8 mouse cellular contexts compared by ENCODE assay signal in the genomic region with DNA sequence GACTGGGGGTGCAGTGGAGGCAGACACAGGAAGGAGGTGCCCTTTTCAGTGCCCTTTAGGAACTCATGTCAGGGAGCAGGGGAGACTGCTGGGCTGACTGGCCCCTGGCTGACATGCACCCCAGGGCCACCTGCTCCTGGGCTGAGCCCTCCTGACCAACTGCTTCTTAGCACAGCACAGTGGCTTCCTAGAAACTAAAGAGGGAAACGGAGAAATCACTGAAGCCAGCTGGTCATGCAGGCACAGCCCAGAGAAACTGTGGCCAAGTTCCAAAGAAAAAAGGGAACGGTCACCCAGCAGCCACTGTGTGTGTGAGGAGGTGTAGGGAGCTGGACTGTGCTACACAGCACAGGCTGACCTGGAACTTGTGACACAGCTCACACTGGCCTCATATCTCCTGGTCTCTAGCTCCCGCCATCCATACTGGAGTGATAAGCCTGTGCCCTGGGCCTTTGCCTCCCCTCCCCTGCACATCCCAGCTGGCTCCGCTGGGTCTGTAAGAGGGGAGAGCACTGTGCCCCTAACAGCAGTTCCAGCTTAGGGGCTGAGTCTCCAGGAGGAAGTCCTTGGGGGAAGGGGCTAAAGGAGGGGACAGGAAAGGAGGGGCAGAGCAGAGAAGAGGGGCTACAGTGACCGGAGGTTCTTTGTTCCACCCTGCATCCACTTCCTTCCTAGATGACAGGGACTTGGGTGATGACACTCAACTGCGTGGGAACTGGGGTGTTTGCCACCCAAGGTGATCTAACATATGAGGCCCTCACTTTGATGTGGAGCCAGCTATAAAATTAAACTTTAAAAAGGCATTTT. TPM values are rescaled to one million over a fixed set of nuclear protein-coding genes. Genes with fewer than 3 reads are reported as not detected.
A peak's percentile ranks its signal among the peaks of the same experiment; 100 is the strongest.
DNase-seq lines count a peak whose midpoint lies in the region; ATAC-seq and TF ChIP-seq lines count a peak whose summit lies in the region.
"Had no signal": no experiment of that assay in that cellular context is flagged by ENCODE, and none has a peak within 500 bp of the region (broad histone marks: within the 10 kb centered on the region; RNA-seq: fewer than 3 reads in every experiment).

No protein-coding gene starts in this region.

- peak overlapping the region; percentile 39 for H3K27ac ChIP-seq in lung, postnatal 0 days (ENCODE audit: low read length)
- peak overlapping the region; percentile 58; the same call in 1 of the 2 replicates for H3K27ac ChIP-seq in intestine, embryonic 15.5 days
- no peak overlapping the region for H3K27ac ChIP-seq in liver, embryonic 16.5 days (ENCODE audit: low read length)
- H3K27ac ChIP-seq: macrophage had no signal

- no peaks in the 10 kb centered on the region for H3K9me3 ChIP-seq in lung, postnatal 0 days (ENCODE audit: low read length)
- H3K9me3 ChIP-seq in intestine, embryonic 15.5 days: no peaks in the 10 kb centered on the region
- H3K9me3 ChIP-seq in liver, embryonic 16.5 days (replicated peaks; ENCODE audit: control insufficient read depth, low read length): no peaks in the 10 kb centered on the region

- no peak overlapping the region for H3K4me3 ChIP-seq in lung, postnatal 0 days (ENCODE audit: low read depth, low read length)
- no peak overlapping the region for H3K4me3 ChIP-seq in intestine, embryonic 15.5 days (replicated peaks)
- no peak overlapping the region for H3K4me3 ChIP-seq in liver, embryonic 16.5 days (ENCODE audit: low read depth, low read length)

- DNase-seq in lung, postnatal 0 days (ENCODE audit: low spot score): peak; percentile 53
- DNase-seq in lung, postnatal 36 days: no peak
- peak; percentile 61 for DNase-seq in cerebellum, adult 8-10 months
- peak; percentile 21 for DNase-seq in thymus, postnatal 14 days

- no peaks in the 10 kb centered on the region for H3K27me3 ChIP-seq in lung, postnatal 0 days (replicated peaks; ENCODE audit: insufficient read depth, low read length)
- no peaks in the 10 kb centered on the region for H3K27me3 ChIP-seq in intestine, embryonic 15.5 days (replicated peaks)
- no peaks in the 10 kb centered on the region for H3K27me3 ChIP-seq in liver, embryonic 16.5 days (ENCODE audit: control insufficient read depth, insufficient read depth, low read depth, low read length)

- H3K4me2 ChIP-seq in lung, postnatal 0 days (replicated peaks; ENCODE audit: low read depth, low read length): no peak overlapping the region
- H3K4me2 ChIP-seq in intestine, embryonic 15.5 days (replicated peaks): no peak overlapping the region
- H3K4me2 ChIP-seq in liver, embryonic 16.5 days (ENCODE audit: low read depth, low read length): no peak overlapping the region

- peaks cover 3% of the 10 kb centered on the region; the same call in 1 of the 2 replicates for H3K36me3 ChIP-seq in lung, postnatal 0 days (ENCODE audit: insufficient read depth, low read length)
- H3K36me3 ChIP-seq in intestine, embryonic 15.5 days: peaks cover 9% of the 10 kb centered on the region
- H3K36me3 ChIP-seq in liver, embryonic 16.5 days (ENCODE audit: control insufficient read depth, insufficient read depth): no peaks in the 10 kb centered on the region; the same call in 1 of the 2 replicates

- no peak overlapping the region for H3K9ac ChIP-seq in lung, postnatal 0 days (replicated peaks; ENCODE audit: low read depth)
- H3K9ac ChIP-seq in intestine, embryonic 15.5 days: no peak overlapping the region
- H3K9ac ChIP-seq in liver, embryonic 16.5 days (ENCODE audit: low read depth, low read length): no peak overlapping the region

- ATAC-seq in lung, postnatal 0 days: peak; percentile 73
- peak; percentile 53 for ATAC-seq in frontal cortex, adult (ENCODE audit: low TSS enrichment)
- ATAC-seq in intestine, embryonic 15.5 days: peak; percentile 44; the same call in 1 of the 2 replicates
- peak; percentile 8; the same call in 1 of the 2 replicates for ATAC-seq in liver, embryonic 16.5 days (ENCODE audit: low read depth)

- no peaks in the 10 kb centered on the region for H3K4me1 ChIP-seq in lung, postnatal 0 days (ENCODE audit: insufficient read depth, low read depth, low read length)
- H3K4me1 ChIP-seq in intestine, embryonic 15.5 days (replicated peaks): peaks cover 18% of the 10 kb centered on the region
- peaks cover 11% of the 10 kb centered on the region for H3K4me1 ChIP-seq in liver, embryonic 16.5 days (ENCODE audit: control insufficient read depth, low read depth, low read length)

- TF ChIP-seq EP300 in lung, postnatal 0 days (IDR thresholded peaks at IDR 0.05): peak; percentile 65

- no peak for TF ChIP-seq CTCF in lung, postnatal 0 days (IDR thresholded peaks at IDR 0.05)

- WGBS in lung, postnatal 0 days: 47% methylated on average over 6 of the region's 6 CpGs
- 65% methylated on average over 6 of the region's 6 CpGs for WGBS in intestine, embryonic 15.5 days
- 43% methylated on average over 6 of the region's 6 CpGs for WGBS in liver, embryonic 16.5 days (ENCODE audit: insufficient replicate concordance)

RNA-seq across cellular contexts. Expression of gene B4galt5, which starts 48.9 kb away (rescaled TPM):
- polyA plus RNA-seq in lung, postnatal 0 days (2015; fragmentation: Nextera tagmentation; extraction: Ambion mirVana): 10.3 and 12.2 TPM in 2 replicates
- 9.6 and 10.8 TPM in 2 replicates for polyA plus RNA-seq in intestine, embryonic 15.5 days (2015; fragmentation: Nextera tagmentation; extraction: Ambion mirVana)
- 1.3 and 1.5 TPM in 2 replicates for polyA plus RNA-seq in liver, embryonic 16.5 days (2015; fragmentation: Nextera tagmentation; extraction: Ambion mirVana)

RNA-seq across cellular contexts. Expression of gene Ptgis, which starts 59.7 kb away (rescaled TPM):
- 32.7 and 37.9 TPM in 2 replicates for polyA plus RNA-seq in lung, postnatal 0 days (2015; fragmentation: Nextera tagmentation; extraction: Ambion mirVana)
- 12.0 and 13.4 TPM in 2 replicates for polyA plus RNA-seq in intestine, embryonic 15.5 days (2015; fragmentation: Nextera tagmentation; extraction: Ambion mirVana)
- polyA plus RNA-seq in liver, embryonic 16.5 days (2015; fragmentation: Nextera tagmentation; extraction: Ambion mirVana): 0.71 and 1.2 TPM in 2 replicates
- polyA plus RNA-seq: macrophage had no signal

Comparison
In these comparisons a context has a peak if more than half of its experiments do, and no peak if none do; other contexts are left out.
1. ATAC-seq: peak in every context shown above with its lines; median percentile 73 in lung, postnatal 0 days; 53 in frontal cortex, adult; 44 in intestine, embryonic 15.5 days; 8 in liver, embryonic 16.5 days.